Mouse (Mus musculus): ENCODE measurements around the gene Chrdl2.
"Not testable (repeated sequence)": the region's sequence is repeated elsewhere in the genome, so short reads cannot be mapped to it uniquely, and the experiment has no call there.

Gene Chrdl2

DNA sequence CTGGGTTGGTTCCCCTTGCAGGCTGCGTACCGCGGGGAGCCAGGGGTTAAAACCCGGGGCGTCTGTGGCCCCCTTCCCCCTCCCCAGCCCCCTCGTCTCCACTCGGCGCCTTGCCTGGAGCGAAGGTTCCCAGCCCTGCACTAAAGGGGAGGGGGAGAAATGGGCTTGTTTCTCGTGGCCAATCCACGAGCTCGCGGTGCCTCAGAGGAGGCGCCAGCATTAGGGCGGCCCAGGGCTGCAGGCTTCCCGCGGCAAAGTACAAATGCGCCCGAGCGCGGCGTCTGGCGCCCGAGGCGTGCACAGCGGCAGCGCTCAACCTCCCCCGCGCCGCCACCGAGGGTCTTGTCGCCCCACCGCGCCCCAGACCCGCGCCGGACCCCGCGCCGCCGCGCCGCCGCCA lies at the start of gene Chrdl2:
TSS of gene Chrdl2 (plus strand) at position 383 of the 400 bp plus-strand sequence.
- DNase-seq (ENCODE audit: low spot score) = peak; percentile 68

GRCm38 (mm10) chr7:99957226-99957965 lies 48.6 kb upstream of the Chrdl2 start:
- DNase-seq (ENCODE audit: low spot score) = no peak

DNA sequence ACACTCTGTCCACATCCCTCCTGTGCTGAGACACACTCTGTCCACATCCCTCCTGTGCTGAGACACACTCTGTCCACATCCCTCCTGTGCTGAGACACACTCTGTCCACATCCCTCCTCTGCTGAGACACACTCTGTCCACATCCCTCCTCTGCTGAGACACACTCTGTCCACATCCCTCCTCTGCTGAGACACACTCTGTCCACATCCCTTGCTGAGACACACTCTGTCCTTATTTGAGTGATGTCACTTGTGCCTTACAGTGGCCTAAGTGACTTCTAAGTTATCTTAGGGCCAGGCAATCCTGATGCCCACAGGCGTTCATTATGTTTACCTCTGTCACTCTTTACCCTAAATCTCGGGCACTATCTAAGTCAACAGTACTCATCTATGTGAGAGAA lies 45.4 kb upstream of the Chrdl2 start:
- not testable (repeated sequence) for DNase-seq (ENCODE audit: low spot score)

GRCm38 (mm10) chr7:99961518-99961917 lies 44.5 kb upstream of the Chrdl2 start:
- DNase-seq (ENCODE audit: low spot score) = no peak

GRCm38 (mm10) chr7:99962536-99963236 lies 43.3 kb upstream of the Chrdl2 start:
- DNase-seq (ENCODE audit: low spot score) = no peak

DNA sequence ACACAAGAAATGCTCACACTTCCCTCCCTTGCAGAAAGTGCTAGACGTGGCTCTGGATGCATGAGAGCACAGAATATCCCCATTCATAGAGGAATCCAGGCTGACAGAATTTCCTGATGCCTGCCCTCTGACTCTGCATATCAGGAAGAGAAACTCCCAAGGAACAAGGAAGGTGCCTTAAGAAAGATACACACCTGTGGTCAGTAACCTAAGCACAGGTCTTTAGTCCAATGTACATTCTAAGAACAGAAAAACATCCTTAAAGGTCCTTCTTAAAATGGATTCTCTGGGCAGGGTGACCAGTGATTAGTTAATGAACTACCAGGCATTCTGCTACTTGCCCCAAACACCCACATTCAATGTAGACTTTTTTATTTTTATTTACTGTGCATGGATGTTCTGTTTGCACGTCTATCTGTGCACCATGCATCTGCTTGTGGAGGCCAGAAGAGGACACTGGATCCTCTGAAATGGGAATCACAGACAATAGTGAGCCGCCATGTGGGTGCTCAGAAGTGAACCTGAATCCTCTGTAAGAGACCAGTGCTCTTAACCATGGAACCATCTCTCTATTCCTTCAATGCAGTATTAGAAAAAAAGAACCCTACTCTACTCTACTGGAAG lies 42.6 kb upstream of the Chrdl2 start:
- no peak for DNase-seq (ENCODE audit: low spot score)

DNA sequence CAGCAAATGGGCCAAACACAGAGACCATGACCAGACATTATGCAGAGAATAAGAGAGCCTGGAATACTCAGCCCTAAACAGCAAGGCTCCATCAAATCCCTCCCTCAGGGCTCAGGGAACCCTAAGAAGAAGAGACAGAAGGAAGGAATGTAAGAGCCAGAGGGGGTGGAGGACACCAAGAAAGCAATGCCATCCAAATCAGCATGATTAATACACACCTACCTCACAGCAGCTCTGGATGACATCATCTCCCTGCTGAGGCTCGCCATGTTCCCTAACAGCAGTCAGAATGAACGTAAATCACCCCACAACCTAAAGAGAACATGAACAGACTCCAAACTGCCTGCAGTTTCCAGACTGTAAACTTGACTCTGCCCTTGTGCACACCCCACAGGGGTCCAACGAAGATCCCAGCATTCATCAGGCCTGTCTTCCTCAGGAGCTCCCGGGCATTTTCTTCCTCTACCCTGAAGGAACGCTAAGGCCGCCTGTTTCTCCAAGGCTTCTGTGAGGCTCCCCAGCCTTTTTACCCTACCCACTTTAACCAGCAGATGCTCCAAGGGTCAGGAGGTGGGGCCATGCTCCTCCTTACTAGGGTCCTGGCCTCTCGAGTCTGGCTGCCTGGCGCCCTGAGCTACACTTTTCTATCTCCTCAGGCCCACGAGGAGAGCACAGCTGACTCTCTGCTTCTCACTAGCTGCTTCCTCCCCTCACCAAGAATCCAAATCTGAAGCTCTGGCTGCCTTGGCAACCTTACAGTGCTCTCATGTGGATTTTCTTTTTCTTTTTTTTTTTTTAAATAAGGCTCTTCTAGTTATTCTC lies 40.7 kb upstream of the Chrdl2 start:
- DNase-seq (ENCODE audit: low spot score) = peak; percentile 38

DNA sequence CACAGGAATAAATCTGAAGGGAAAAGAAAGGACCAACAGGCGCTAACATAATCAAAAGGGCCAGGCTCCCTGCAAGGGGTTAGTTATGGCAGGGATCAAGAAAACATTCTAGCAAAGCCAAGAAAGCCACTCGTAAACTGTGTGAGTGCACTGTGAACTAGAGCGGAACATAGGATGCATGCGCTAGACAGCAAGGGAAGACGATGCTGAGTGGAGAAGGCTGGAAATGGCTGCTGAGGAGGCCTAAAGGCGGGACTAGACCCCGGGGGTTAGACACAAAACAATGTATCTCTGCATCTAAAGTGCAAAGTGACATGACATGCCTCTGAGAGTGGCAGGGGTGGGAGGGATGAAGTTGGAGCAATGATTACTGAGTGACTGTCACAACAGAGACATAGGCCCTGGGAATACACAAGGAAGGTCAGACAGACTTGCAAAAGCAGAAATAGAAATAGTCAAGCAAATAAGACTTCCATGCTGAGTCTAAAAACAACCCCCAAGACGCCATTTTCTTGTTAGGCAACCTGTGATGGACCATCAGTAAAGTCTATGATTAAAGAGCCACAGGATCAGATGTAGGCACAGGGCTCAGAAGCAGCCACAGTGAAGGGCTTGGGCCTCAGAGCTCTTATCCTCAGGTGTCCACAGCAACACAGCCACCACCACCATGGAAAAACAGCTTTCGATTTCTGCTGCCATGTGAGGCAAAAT lies 39.8 kb upstream of the Chrdl2 start:
- peak; percentile 51 for DNase-seq (ENCODE audit: low spot score)

DNA sequence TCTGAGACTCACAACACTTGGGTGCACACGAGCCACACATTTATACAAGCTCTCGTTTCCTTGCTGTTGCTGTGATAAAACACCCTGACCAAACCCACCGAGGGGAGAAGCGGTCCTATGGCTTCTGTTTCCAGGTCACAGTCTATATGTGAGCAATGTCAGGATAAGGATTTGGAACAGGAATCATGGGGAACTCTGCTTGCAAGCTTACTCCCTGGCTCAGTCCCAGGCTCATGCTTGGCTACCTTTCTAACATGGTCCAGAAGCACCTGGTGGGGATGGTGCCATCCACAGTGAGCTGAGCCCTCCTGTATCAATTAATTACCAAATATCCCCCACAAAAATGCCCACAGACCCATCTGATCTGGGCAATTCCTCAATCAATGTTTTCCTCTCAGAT lies 36.8 kb upstream of the Chrdl2 start:
- no peak for DNase-seq (ENCODE audit: low spot score)

- no peak for DNase-seq (ENCODE audit: low spot score)
Measured at GRCm38 (mm10) chr7:99971926-99972325, 34.0 kb upstream of the Chrdl2 start.

GRCm38 (mm10) chr7:99972912-99973311 lies 33.1 kb upstream of the Chrdl2 start:
- not testable (repeated sequence) for DNase-seq (ENCODE audit: low spot score)

GRCm38 (mm10) chr7:99974208-99974970 lies 31.6 kb upstream of the Chrdl2 start:
- DNase-seq (ENCODE audit: low spot score) = no peak

- no peak for DNase-seq (ENCODE audit: low spot score)
Measured at GRCm38 (mm10) chr7:99975819-99976575, 30.0 kb upstream of the Chrdl2 start.

- no peak for DNase-seq (ENCODE audit: low spot score)
Measured at GRCm38 (mm10) chr7:99978041-99978440, 27.9 kb upstream of the Chrdl2 start.

DNA sequence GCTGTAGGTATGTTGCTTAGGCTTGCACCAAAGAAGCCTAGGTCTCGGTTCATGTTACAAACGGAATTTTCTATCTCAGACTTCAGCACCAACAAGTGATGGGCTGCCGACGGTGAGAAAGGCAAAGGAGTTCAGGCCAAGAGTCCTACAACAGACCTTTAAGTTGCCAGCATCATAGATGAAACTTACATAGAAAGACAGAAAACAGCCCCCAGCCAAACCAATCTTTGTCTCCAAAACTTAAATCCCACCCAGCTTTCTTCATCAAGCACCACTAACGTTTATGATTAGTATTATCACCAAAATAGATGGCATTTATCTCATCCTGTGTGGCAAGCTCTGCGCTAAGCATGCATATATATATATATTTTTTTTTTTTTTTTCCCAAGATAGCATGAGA lies 26.9 kb upstream of the Chrdl2 start:
- DNase-seq (ENCODE audit: low spot score) = no peak

- peak; percentile 58 for DNase-seq (ENCODE audit: low spot score)
Measured at GRCm38 (mm10) chr7:99979546-99980131, 26.3 kb upstream of the Chrdl2 start.

DNA sequence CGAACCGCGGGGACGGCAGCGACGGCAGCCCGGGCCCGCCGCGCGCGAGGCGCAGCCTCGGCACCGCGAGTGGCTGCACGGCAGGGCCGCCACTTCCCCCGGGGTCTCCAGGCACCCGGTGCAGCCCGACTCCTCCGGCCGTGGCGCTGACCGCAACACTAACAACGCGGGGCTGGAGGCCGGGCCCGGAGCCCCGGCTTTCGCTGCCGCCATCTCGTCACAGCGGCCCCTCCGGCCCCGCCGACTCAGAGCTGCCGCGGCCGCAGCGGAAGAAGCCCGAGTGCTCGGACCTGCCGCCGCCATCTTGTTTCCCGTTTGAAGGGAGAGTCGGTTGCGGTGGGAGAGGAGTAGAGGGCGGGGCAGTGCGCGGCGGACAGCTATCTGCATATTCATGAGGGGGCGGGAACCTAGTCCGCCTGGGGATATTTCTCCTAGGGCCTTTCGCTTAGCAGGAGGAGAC lies 25.8 kb upstream of the Chrdl2 start, which contains the start of gene Rnf169:
TSS of gene Rnf169 (minus strand) at position 317 of the 460 bp plus-strand sequence.
- DNase-seq (ENCODE audit: low spot score) = peak; percentile 95

DNA sequence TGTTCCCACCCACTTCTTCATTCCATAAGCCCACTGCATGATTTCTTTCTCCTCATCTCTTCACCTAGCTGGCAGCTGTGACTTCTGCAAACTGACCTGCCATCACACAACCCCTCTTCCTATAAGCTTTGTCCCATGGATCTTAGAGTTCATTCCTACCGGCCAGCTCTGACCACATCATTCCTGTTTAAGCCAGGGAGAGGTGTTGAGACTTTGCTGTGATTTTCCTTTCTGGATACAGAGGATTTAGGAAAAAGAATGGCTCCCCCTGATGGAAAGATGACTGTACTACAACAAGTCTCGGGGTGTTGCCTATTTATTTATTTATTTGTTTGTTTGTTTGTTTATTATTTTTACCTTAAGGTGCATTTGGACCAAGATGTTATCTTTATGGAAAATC lies 24.7 kb upstream of the Chrdl2 start:
- peak; percentile 64 for DNase-seq (ENCODE audit: low spot score)

Data from retina, embryonic 14.5 days (tissue).